Mouse (Mus musculus): ENCODE results near the gene Pak6. TPM values are rescaled to one million over a fixed set of nuclear protein-coding genes. Genes with fewer than 3 reads are reported as not detected.

Gene Pak6
- polyA plus RNA-seq, 1 experiment from 2014 or later, result 1.9 TPM

DNA sequence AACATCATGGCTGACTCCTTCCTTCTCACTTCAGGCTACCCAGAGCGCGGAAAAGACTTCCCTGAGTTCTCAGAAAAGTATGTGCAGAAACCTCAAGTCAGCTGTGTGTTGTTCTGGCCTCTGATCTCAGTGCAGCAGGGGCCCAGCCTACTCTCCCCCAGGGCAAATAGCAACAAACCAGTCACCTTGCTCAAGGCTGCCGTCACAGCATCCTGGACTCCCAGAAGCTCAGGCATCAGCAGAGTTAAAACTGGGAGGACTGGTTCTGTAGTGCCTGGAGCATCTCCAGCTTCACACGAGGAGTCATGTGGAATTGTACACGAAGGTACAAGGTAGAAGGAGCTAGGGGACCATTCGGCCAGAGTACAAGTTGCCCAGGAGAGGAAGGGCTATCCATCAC, 6.1 kb downstream of the Pak6 start:
- H3K27ac ChIP-seq, result 0 out of 2 replicates have a peak overlapping the region, but pooled peaks have one; percentile 51
- 51% methylated on average over 6 of the region's 6 CpGs for WGBS

DNA sequence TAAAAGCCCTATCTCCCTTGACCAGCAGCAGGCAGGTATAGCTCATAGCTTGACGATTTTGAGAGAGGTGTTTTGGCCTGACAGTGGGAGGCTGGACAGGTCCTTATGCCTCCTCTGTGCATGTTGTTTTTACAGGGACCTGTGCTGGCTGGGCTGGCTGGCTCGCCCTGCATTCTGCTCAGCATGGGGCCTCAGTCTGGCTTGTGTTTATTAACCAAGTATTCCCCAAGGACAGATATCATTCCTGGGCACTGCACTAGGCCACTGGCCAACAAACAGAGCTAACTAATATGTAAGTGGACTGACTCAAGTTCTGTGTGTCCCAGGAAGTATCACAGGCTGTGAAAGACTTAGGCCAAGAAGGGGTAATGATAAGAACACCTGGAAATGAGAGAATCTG, 6.7 kb downstream of the Pak6 start:
- 30% methylated on average over 2 of the region's 2 CpGs for WGBS
- Histone ChIP-seq H3K9ac (ENCODE audit: low read depth, low read length) (no peak overlapping the region), H3K36me3 (ENCODE audit: insufficient read depth, low read length) (no peaks in the 10 kb centered on the region), H3K27me3 (ENCODE audit: insufficient read depth, low read length) (0 out of 2 replicates have a peak, but pooled peaks cover 1% of the 10 kb centered on the region), H3K27ac (peak overlapping the region; percentile 51; the same call in 1 of the 2 replicates), H3K9me3 (replicated peaks; ENCODE audit: low read length) (no peaks in the 10 kb centered on the region), H3K4me1 (replicated peaks; ENCODE audit: insufficient read depth, low read length) (no peaks in the 10 kb centered on the region), H3K4me2 (ENCODE audit: low read length) (no peak overlapping the region), H3K4me3 (replicated peaks; ENCODE audit: low read depth, low read length) (no peak overlapping the region)
- DNase-seq (ENCODE audit: low spot score) (peak; percentile 16), ATAC-seq (replicated peaks; ENCODE audit: low FRiP score, low read depth) (peak; percentile 60; the same call in 1 of the 2 replicates)
- TF ChIP-seq CTCF (IDR thresholded peaks at IDR 0.05; ENCODE audit: low read depth), result no peak

More for the DNA sequence above, 6.1 kb downstream of the Pak6 start:
- ATAC-seq (replicated peaks; ENCODE audit: low FRiP score, low read depth) (peak; percentile 65), DNase-seq (ENCODE audit: low spot score) (peak; percentile 40)
- TF ChIP-seq CTCF (IDR thresholded peaks at IDR 0.05; ENCODE audit: low read depth), result no peak
- no peaks in the 10 kb centered on the region for H3K4me1 ChIP-seq (replicated peaks; ENCODE audit: insufficient read depth, low read length)
- no peak overlapping the region for H3K4me3 ChIP-seq (replicated peaks; ENCODE audit: low read depth, low read length)
- H3K27me3 ChIP-seq (ENCODE audit: insufficient read depth, low read length), result no peaks in the 10 kb centered on the region
- H3K4me2 ChIP-seq (ENCODE audit: low read length), result no peak overlapping the region
- no peaks in the 10 kb centered on the region for H3K36me3 ChIP-seq (ENCODE audit: insufficient read depth, low read length)
- H3K9me3 ChIP-seq (replicated peaks; ENCODE audit: low read length), result no peaks in the 10 kb centered on the region
- no peak overlapping the region for H3K9ac ChIP-seq (ENCODE audit: low read depth, low read length)

- WGBS, result 22% methylated on average over 1 of the region's 1 CpGs
- no peak for TF ChIP-seq CTCF (IDR thresholded peaks at IDR 0.05; ENCODE audit: low read depth)
Measured at GRCm38 (mm10) chr2:118671728-118672127, 8.6 kb downstream of the Pak6 start.

GRCm38 (mm10) chr2:118673686-118674465, 10.8 kb downstream of the Pak6 start:
- Histone ChIP-seq H3K4me3 (replicated peaks; ENCODE audit: low read depth, low read length) (no peak overlapping the region), H3K4me2 (ENCODE audit: low read length) (no peak overlapping the region), H3K27ac (no peak overlapping the region), H3K9ac (ENCODE audit: low read depth, low read length) (no peak overlapping the region), H3K27me3 (ENCODE audit: insufficient read depth, low read length) (peaks cover 29% of the 10 kb centered on the region), H3K4me1 (replicated peaks; ENCODE audit: insufficient read depth, low read length) (peaks cover 7% of the 10 kb centered on the region; the same call in 1 of the 2 replicates), H3K36me3 (ENCODE audit: insufficient read depth, low read length) (no peaks in the 10 kb centered on the region), H3K9me3 (replicated peaks; ENCODE audit: low read length) (no peaks in the 10 kb centered on the region)
- 25% methylated on average over 15 of the region's 15 CpGs for WGBS
- ATAC-seq (replicated peaks; ENCODE audit: low FRiP score, low read depth), result no peak
- no peak for TF ChIP-seq CTCF (IDR thresholded peaks at IDR 0.05; ENCODE audit: low read depth)
- DNase-seq (ENCODE audit: low spot score), result no peak

More at GRCm38 (mm10) chr2:118671728-118672127, 8.6 kb downstream of the Pak6 start:
- no peak overlapping the region for H3K9ac ChIP-seq (ENCODE audit: low read depth, low read length)
- ATAC-seq (replicated peaks; ENCODE audit: low FRiP score, low read depth) (no peak), DNase-seq (ENCODE audit: low spot score) (no peak)
- H3K27ac ChIP-seq, result no peak overlapping the region
- H3K9me3 ChIP-seq (replicated peaks; ENCODE audit: low read length), result no peaks in the 10 kb centered on the region
- peaks cover 2% of the 10 kb centered on the region; the same call in 1 of the 2 replicates for H3K4me1 ChIP-seq (replicated peaks; ENCODE audit: insufficient read depth, low read length)
- no peak overlapping the region for H3K4me3 ChIP-seq (replicated peaks; ENCODE audit: low read depth, low read length)
- H3K27me3 ChIP-seq (ENCODE audit: insufficient read depth, low read length), result peaks cover 19% of the 10 kb centered on the region
- H3K36me3 ChIP-seq (ENCODE audit: insufficient read depth, low read length), result no peaks in the 10 kb centered on the region
- no peak overlapping the region for H3K4me2 ChIP-seq (ENCODE audit: low read length)

DNA sequence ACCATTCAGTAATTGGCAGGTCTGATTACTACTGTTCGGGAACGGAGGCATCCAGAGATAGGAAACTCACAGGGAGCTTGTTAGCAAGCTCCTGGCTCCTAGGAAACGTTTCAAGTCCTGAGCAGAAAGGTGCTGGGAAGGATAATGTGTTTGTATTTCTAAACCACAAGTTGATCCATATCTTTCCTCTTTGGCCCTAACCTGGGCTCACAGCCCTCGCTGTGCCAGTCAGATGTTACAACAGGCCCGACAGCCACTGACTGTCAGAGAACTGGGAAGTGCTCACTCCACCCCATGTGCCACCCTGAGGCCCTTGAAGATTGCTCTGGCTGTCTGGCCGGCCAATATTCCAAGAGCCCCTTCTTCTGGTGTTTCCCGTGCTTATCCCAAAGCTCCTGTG, 11.4 kb downstream of the Pak6 start:
- Histone ChIP-seq H3K4me2 (ENCODE audit: low read length) (no peak overlapping the region), H3K27ac (no peak overlapping the region), H3K9ac (ENCODE audit: low read depth, low read length) (no peak overlapping the region), H3K27me3 (ENCODE audit: insufficient read depth, low read length) (peaks cover 30% of the 10 kb centered on the region), H3K4me3 (replicated peaks; ENCODE audit: low read depth, low read length) (no peak overlapping the region), H3K9me3 (replicated peaks; ENCODE audit: low read length) (no peaks in the 10 kb centered on the region), H3K4me1 (replicated peaks; ENCODE audit: insufficient read depth, low read length) (peaks cover 7% of the 10 kb centered on the region; the same call in 1 of the 2 replicates), H3K36me3 (ENCODE audit: insufficient read depth, low read length) (no peaks in the 10 kb centered on the region)
- 16% methylated on average over 7 of the region's 7 CpGs for WGBS
- no peak for DNase-seq (ENCODE audit: low spot score)
- no peak for ATAC-seq (replicated peaks; ENCODE audit: low FRiP score, low read depth)
- no peak for TF ChIP-seq CTCF (IDR thresholded peaks at IDR 0.05; ENCODE audit: low read depth)

DNA sequence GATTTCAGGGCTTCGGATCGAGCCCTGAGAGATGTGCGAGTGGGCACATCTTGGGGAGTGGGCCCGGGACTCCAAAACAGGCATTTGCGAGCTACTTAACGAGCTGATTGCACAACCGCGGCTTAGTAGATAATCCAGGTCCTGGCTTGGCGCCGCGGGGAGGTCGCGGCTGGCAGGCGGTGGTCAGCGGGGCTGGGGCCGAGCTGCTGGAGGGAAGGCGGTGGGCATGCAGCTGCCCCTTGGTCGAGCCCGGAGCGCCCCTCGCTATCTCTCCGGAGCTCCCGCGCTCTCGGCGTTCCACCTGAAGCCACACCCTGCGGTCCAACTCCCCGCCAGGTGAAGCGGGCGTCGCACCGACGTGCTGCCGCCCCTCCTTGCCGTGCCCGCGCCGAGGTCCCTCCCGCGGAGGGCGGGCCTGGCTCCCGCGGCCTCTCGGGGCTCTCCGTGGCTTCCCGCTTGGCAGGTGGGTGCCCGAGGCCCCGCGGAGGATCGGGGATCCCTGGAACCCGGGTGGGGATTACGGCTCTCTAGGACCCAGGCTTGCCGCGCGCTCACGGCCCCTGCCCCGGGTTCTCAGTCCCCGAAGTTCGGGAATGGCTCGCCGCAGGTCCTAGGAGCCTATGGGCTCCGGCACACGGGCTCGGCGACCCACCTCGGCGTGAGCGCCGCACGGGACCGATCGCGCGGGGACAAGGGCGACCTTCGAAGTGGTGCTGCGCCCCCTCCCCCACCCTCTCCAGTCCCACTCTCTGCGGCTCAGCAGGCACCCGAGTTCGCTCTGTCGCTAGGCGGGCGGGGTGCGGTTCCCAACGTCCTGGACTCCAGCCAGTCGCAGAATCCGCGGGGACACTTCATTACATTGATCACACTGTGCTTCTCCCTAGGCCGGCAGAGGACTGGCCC, 14.0 kb downstream of the Pak6 start:
- H3K4me1 ChIP-seq (replicated peaks; ENCODE audit: insufficient read depth, low read length), result peaks cover 7% of the 10 kb centered on the region; the same call in 1 of the 2 replicates
- under 1% methylated on average over 81 of the region's 89 CpGs for WGBS
- peak; percentile 15 for DNase-seq (ENCODE audit: low spot score)
- no peak overlapping the region for H3K27ac ChIP-seq
- ATAC-seq (replicated peaks; ENCODE audit: low FRiP score, low read depth), result peak; percentile 50; the same call in 1 of the 2 replicates
- TF ChIP-seq CTCF (IDR thresholded peaks at IDR 0.05; ENCODE audit: low read depth), result no peak
- H3K9me3 ChIP-seq (replicated peaks; ENCODE audit: low read length), result no peaks in the 10 kb centered on the region
- peak overlapping the region; percentile 55 for H3K9ac ChIP-seq (ENCODE audit: low read depth, low read length)
- peak overlapping the region; percentile 83 for H3K4me2 ChIP-seq (ENCODE audit: low read length)
- peak overlapping the region; percentile 51 for H3K4me3 ChIP-seq (replicated peaks; ENCODE audit: low read depth, low read length)
- H3K36me3 ChIP-seq (ENCODE audit: insufficient read depth, low read length), result no peaks in the 10 kb centered on the region
- H3K27me3 ChIP-seq (ENCODE audit: insufficient read depth, low read length), result peaks cover 30% of the 10 kb centered on the region

Measured in kidney, postnatal 0 days (tissue).